Mouse (Mus musculus): ENCODE measurements around the gene Ndufaf1. TPM values are rescaled to one million over a fixed set of nuclear protein-coding genes. Genes with fewer than 3 reads are reported as not detected.
"Not testable (repeated sequence)": the region's sequence is repeated elsewhere in the genome, so short reads cannot be mapped to it uniquely, and the experiment has no call there.

The Ndufaf1 gene
- polyA plus RNA-seq, 1 experiment from 2014 or later: 35.0 TPM

DNA sequence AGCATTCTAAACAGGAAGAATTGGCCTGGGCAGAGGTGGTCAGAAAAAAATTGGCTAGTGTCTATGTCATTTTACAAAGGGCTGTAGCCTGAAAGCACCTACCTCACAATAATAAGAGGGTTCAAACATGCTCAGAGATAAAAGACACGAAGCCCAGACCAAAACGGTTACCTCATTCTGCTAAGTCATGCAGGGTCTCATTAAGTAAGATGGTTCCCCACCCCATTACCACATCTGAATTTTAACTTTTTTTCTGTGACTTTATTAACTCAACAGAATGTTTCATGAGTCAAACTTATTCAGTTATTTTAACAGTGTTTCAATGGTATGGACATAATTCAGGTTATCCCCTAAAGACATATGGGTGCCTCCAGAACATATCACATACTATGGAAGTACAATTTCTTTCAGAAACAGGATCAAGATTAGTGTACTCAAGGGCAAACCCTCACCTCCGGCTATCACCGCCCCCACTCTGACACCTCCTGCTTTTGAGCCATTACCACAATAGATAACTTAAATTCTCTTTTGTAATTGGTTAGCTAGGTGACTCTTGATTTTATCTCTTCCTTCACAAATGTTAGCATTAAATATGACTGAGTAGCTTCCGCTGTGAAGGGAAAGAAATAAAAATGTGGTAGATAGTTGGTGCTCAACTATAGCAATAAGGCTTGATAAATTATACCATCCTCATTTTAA is 21.3 kb downstream of the Ndufaf1 start:
- Histone ChIP-seq H3K9ac (replicated peaks; ENCODE audit: low read length) (no peak overlapping the region), H3K4me2 (ENCODE audit: low read length) (no peak overlapping the region), H3K27me3 (ENCODE audit: control insufficient read depth, insufficient read depth, low read length) (no peaks in the 10 kb centered on the region), H3K4me3 (replicated peaks; ENCODE audit: low read depth, low read length) (no peak overlapping the region), H3K9me3 (ENCODE audit: control insufficient read depth, low read length) (no peaks in the 10 kb centered on the region), H3K4me1 (ENCODE audit: control insufficient read depth, insufficient read depth, low read length) (no peaks in the 10 kb centered on the region), H3K36me3 (ENCODE audit: control insufficient read depth, insufficient read depth, low read length) (peaks cover 39% of the 10 kb centered on the region), H3K27ac (replicated peaks; ENCODE audit: low read depth, low read length) (no peak overlapping the region)
- DNase-seq: no peak
- 98% methylated on average over 5 of the region's 5 CpGs for WGBS
- no peak for ATAC-seq (ENCODE audit: low FRiP score, low TSS enrichment)

DNA sequence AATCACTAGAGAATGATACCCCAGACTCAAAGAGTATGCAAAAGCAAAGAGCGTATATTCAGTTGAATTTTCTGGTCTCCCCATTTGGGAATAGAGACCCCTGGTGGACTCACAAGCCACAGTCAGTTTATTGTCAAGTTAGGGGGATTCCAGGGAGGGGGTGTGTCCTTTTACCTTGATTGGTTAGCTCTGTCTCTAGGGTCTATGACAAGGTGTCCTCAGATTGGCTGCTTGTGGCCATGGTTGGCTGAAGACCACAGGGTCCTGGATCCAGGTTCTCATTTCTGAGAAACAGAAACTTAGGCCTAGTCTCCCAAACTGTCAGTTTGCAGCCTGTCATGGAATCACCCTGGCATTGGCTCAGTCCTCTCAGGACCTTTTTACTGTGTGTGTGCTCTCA is 25.8 kb downstream of the Ndufaf1 start:
- Histone ChIP-seq H3K27ac (replicated peaks; ENCODE audit: low read depth, low read length) (no peak overlapping the region), H3K4me2 (ENCODE audit: low read length) (no peak overlapping the region), H3K4me3 (replicated peaks; ENCODE audit: low read depth, low read length) (no peak overlapping the region), H3K9ac (replicated peaks; ENCODE audit: low read length) (no peak overlapping the region), H3K9me3 (ENCODE audit: control insufficient read depth, low read length) (no peaks in the 10 kb centered on the region), H3K27me3 (ENCODE audit: control insufficient read depth, insufficient read depth, low read length) (no peaks in the 10 kb centered on the region), H3K36me3 (ENCODE audit: control insufficient read depth, insufficient read depth, low read length) (peaks cover 34% of the 10 kb centered on the region), H3K4me1 (ENCODE audit: control insufficient read depth, insufficient read depth, low read length) (no peaks in the 10 kb centered on the region)
- DNase-seq (peak; percentile 4), ATAC-seq (ENCODE audit: low FRiP score, low TSS enrichment) (no peak)
- WGBS: 92% methylated on average over 1 of the region's 1 CpGs

DNA sequence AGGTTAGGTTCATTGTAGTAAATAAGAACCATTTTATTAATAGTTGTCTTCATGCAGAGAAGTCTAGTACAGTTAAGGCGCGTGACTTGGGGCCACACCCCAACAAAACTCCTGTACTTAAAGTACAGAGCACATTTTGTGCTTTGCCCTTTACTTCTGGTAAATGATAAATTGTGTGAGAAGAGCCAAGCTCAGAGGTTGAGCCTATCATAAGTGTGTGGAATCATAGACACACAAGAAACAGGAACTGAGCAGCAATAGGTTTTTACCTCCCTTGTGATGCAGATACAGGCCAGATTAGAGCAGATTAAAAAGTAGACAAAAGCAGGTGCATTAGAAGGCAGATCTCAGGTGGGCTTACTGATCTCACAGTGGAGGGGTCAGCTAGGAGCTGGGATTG is 41.3 kb downstream of the Ndufaf1 start:
- no peak overlapping the region for H3K27ac ChIP-seq (replicated peaks; ENCODE audit: low read depth, low read length)
- DNase-seq (no peak), ATAC-seq (ENCODE audit: low FRiP score, low TSS enrichment) (no peak)
- H3K9me3 ChIP-seq (ENCODE audit: control insufficient read depth, low read length): no peaks in the 10 kb centered on the region
- H3K4me1 ChIP-seq (ENCODE audit: control insufficient read depth, insufficient read depth, low read length): peaks cover 10% of the 10 kb centered on the region; the same call in 1 of the 2 replicates
- H3K36me3 ChIP-seq (ENCODE audit: control insufficient read depth, insufficient read depth, low read length): no peaks in the 10 kb centered on the region
- 98% methylated on average over 2 of the region's 2 CpGs for WGBS
- H3K9ac ChIP-seq (replicated peaks; ENCODE audit: low read length): no peak overlapping the region
- H3K4me2 ChIP-seq (ENCODE audit: low read length): no peak overlapping the region
- H3K27me3 ChIP-seq (ENCODE audit: control insufficient read depth, insufficient read depth, low read length): no peaks in the 10 kb centered on the region
- H3K4me3 ChIP-seq (replicated peaks; ENCODE audit: low read depth, low read length): no peak overlapping the region

DNA sequence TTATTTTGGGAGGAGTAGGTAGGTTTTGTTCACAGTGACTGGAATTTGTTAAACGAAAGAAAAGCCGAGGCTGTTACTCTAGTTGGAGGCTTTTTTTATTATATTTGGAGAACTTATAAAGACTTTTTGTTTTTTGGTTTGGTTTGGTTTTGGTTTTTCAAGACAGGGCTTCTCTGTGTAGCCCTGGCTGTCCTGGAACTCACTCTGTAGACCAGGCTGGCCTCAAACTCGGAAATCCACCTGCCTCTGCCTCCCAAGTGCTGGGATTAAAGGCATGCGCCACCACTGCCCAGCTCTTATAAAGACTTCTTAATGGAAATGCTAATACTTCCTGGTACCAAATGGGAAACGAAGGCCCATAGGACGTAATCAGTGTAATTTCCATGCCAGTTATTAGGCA is 43.6 kb downstream of the Ndufaf1 start:
- 7% methylated on average over 6 of the region's 6 CpGs for WGBS
- Histone ChIP-seq H3K4me3 (replicated peaks; ENCODE audit: low read depth, low read length) (peak overlapping the region; percentile 64), H3K4me1 (ENCODE audit: control insufficient read depth, insufficient read depth, low read length) (peaks cover 10% of the 10 kb centered on the region; the same call in 1 of the 2 replicates), H3K4me2 (ENCODE audit: low read length) (peak overlapping the region; percentile 95)
- H3K27me3 ChIP-seq (ENCODE audit: control insufficient read depth, insufficient read depth, low read length); DNase-seq; H3K27ac ChIP-seq (replicated peaks; ENCODE audit: low read depth, low read length); H3K9me3 ChIP-seq (ENCODE audit: control insufficient read depth, low read length); ATAC-seq (ENCODE audit: low FRiP score, low TSS enrichment); H3K9ac ChIP-seq (replicated peaks; ENCODE audit: low read length); H3K36me3 ChIP-seq (ENCODE audit: control insufficient read depth, insufficient read depth, low read length): not testable (repeated sequence)

DNA sequence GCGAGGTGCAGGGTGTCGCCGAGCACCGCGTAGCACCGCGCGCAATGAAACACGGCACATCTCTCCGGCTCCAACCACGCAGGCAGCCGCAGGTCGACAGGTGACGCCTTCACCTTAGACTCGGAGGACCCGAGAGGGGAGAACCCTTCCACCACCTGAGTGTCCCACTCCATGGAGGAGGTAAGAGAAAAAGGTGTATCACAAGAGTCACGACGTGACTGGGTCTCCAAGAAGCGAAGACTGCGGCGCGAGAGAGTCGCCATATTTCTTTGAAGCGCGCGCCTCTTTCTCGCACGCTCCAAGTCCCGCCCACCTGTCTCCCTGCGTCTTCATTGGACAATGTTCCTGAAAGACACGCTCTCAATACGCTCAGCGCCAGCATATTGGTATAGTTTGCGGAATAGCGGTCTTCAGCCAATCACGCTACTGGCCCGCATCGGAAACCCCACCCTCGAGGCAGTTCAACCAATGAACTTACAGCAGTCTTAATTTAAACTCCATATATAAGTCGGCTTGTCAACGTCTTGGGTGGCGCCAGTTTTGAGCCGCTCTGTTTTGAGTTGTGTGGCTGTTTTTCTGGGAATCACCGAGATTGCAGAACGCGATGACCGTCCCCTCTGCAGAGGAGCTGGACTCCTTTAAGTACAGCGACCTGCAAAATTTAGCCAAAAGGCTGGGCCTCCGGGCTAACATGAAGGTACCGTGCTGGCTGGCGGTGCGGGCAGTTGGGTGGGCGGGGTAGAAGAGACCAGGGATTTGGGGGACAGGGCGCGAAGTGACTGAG is 44.2 kb downstream of the Ndufaf1 start, which contains the start of the genes Nusap1 and Oip5:
TSS of gene Nusap1 (plus strand) at position 100 of the 784 bp plus-strand sequence.
TSS of gene Oip5 (minus strand) at position 271 of the 784 bp plus-strand sequence.
- Histone ChIP-seq H3K9me3 (ENCODE audit: control insufficient read depth, low read length) (no peaks in the 10 kb centered on the region), H3K36me3 (ENCODE audit: control insufficient read depth, insufficient read depth, low read length) (no peaks in the 10 kb centered on the region), H3K4me2 (ENCODE audit: low read length) (peak within 1 kb of the TSS; percentile 95), H3K4me1 (ENCODE audit: control insufficient read depth, insufficient read depth, low read length) (peaks cover 10% of the 10 kb centered on the region; the same call in 1 of the 2 replicates), H3K9ac (replicated peaks; ENCODE audit: low read length) (peak within 1 kb of the TSS; percentile 43; the same call in 1 of the 2 replicates), H3K27ac (replicated peaks; ENCODE audit: low read depth, low read length) (no peak within 1 kb of the TSS), H3K4me3 (replicated peaks; ENCODE audit: low read depth, low read length) (peak within 1 kb of the TSS; percentile 64), H3K27me3 (ENCODE audit: control insufficient read depth, insufficient read depth, low read length) (no peaks in the 10 kb centered on the region)
- WGBS: 0% methylated on average over 55 of the region's 55 CpGs
- peak; percentile 100 for ATAC-seq (ENCODE audit: low FRiP score, low TSS enrichment)
- DNase-seq: peak; percentile 98

DNA sequence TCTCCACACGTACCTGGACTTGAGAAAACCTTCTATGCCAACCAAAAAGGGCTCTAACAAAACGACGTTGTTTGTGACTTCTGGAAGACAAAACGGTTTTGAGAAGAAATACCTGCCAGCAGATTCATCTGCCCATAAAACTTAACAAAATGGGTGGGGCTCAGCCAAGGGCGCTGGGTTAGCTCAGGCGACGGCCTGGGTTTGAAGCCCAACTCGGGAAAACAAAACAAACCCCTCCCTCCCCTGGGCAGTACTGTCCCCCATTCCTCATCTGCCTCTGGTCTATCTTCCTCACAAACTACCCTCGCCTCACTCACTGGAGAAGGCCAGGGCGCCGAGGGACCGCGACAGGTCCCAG is 44.8 kb downstream of the Ndufaf1 start:
- Histone ChIP-seq H3K4me1 (ENCODE audit: control insufficient read depth, insufficient read depth, low read length) (peaks cover 10% of the 10 kb centered on the region; the same call in 1 of the 2 replicates), H3K36me3 (ENCODE audit: control insufficient read depth, insufficient read depth, low read length) (no peaks in the 10 kb centered on the region), H3K4me2 (ENCODE audit: low read length) (peak overlapping the region; percentile 95), H3K9ac (replicated peaks; ENCODE audit: low read length) (peak overlapping the region; percentile 43; the same call in 1 of the 2 replicates), H3K4me3 (replicated peaks; ENCODE audit: low read depth, low read length) (peak overlapping the region; percentile 64), H3K27me3 (ENCODE audit: control insufficient read depth, insufficient read depth, low read length) (no peaks in the 10 kb centered on the region), H3K27ac (replicated peaks; ENCODE audit: low read depth, low read length) (no peak overlapping the region), H3K9me3 (ENCODE audit: control insufficient read depth, low read length) (no peaks in the 10 kb centered on the region)
- ATAC-seq (ENCODE audit: low FRiP score, low TSS enrichment) (no peak; the same call in 1 of the 2 replicates), DNase-seq (no peak)
- WGBS: under 1% methylated on average over 13 of the region's 13 CpGs

DNA sequence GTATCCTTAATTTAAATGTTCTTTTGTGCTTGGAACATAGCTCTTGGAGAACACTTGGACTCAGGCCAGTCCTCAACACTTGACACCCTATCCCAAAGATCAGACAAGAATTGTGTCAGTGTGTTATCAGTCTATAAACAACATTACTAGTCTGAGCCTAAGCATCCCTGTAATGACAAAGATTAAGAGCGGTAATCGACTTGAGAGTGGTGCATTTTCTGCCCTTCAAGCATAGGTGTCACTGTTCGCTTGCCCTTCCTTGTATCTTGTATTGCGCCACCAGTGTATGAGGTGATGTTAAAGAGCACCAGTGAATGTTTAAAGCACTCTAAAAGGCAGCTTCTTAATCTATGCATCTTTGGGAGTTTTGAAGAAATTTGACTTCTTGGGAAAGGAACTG is 55.6 kb downstream of the Ndufaf1 start:
- H3K27ac ChIP-seq (replicated peaks; ENCODE audit: low read depth, low read length): no peak overlapping the region
- no peaks in the 10 kb centered on the region for H3K27me3 ChIP-seq (ENCODE audit: control insufficient read depth, insufficient read depth, low read length)
- WGBS: 97% methylated on average over 4 of the region's 4 CpGs
- H3K4me3 ChIP-seq (replicated peaks; ENCODE audit: low read depth, low read length): no peak overlapping the region
- DNase-seq (no peak), ATAC-seq (ENCODE audit: low FRiP score, low TSS enrichment) (no peak)
- no peak overlapping the region for H3K9ac ChIP-seq (replicated peaks; ENCODE audit: low read length)
- H3K4me2 ChIP-seq (ENCODE audit: low read length): no peak overlapping the region
- no peaks in the 10 kb centered on the region for H3K9me3 ChIP-seq (ENCODE audit: control insufficient read depth, low read length)
- peaks cover 54% of the 10 kb centered on the region for H3K36me3 ChIP-seq (ENCODE audit: control insufficient read depth, insufficient read depth, low read length)
- H3K4me1 ChIP-seq (ENCODE audit: control insufficient read depth, insufficient read depth, low read length): no peaks in the 10 kb centered on the region

Measured in midbrain, embryonic 14.5 days (tissue).